Mouse (Mus musculus): ENCODE results near the gene Xlr4b.
"Not testable (repeated sequence)": the region's sequence is repeated elsewhere in the genome, so short reads cannot be mapped to it uniquely, and the experiment has no call there.

Xlr4b gene

DNA sequence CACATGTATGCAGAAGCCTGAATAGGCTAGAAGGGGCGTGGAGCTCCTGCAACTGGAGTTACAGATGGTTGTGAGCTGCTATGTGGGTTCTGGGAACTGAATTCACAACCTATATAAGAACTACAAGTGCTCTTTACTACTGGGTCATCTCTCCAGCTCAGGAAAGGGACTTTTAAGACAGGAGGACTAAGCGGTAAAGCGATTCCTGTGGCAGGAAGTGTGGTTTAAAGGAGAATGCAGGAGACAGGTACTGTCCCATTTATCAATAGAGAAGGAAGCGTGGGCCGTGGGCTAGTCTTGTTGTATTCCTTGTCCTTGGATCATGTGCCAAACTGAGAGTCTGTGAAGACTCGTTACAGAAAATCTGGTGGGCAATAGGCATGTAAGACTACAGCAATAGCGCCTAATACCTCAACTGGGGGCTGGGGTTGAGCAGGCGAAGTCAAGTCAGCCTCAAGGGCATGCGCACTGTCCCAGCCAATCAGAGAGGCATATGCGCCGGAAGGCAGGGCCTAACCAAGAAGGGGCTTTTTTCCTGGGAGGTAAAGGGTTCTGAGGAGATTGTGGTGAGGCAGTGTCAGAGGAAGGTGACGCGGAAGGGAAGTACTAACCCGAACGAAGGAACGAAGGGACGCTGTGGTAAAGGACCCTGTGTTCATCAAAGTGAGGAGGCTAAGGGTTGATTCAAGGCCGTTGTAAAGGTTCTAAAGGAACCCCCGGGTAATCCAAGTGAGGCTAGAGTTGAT is at the start of gene Xlr4b:
TSS of gene Xlr4b (plus strand) at position 515 of the 746 bp plus-strand sequence.
- DNase-seq, result not testable (repeated sequence)

DNA sequence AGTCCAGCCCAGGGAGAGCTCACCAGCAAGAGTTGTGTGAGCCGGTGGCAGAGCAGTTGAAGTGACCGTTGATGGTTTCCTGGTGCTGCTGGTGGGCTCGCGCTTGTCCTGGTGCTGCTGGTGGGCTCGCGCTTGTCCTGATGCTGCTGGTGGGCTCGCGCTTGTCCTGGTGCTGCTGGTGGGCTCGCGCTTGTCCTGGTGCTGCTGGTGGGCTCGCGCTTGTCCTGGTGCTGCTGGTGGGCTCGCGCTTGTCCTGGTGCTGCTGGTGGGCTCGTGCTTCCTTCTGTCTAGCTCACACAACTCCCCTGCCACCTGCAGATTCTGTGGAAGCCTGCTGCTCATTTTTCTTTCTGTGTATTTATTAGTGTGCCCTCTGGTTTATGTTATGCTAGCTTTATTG is 37.2 kb upstream of the Xlr4b start, which contains the start of gene Spin2d:
TSS of gene Spin2d (minus strand) at position 101 of the 400 bp plus-strand sequence.
- not testable (repeated sequence) for DNase-seq

DNA sequence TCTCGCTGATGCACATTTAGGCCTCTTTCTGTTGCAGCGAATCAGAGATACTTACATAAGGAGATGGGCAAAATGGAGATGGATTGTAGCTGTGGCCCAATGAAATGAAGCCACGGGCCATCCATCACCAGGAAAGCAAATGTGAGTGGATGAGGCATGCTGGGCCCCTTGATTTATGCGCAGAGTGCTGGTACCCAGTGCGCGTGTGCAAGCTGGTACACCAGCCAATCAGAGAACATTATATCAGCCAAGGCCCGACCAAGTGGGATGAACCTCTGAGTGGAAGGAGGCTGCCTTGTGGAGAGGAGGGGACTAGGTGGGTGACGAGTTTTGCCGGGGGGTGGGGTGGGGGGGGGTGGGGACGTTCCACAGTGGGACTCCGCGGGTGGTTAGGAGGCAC is 22.2 kb upstream of the Xlr4b start, which contains the start of gene Xlr3b:
TSS of gene Xlr3b (plus strand) at position 274 of the 400 bp plus-strand sequence.
- DNase-seq, result peak; percentile 97

DNA sequence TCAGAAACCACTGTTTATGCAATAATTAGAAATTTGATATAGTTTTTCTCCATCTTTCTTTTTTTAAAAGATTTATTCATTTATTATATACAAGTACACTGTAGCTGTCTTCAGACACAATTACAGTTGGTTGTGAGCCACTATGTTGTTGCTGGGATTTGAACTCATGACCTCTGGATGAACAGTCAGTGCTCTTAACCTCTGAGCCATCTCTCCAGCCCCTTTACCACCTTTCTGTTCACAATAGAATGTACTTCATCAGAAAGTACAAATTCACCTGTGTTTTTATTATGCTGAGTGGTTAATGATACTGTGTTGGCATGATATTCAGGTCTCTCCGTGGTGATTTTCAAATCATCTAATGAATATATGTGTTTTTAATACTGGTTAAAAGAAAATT is 11.2 kb downstream of the Xlr4b start:
- DNase-seq, result no peak

DNA sequence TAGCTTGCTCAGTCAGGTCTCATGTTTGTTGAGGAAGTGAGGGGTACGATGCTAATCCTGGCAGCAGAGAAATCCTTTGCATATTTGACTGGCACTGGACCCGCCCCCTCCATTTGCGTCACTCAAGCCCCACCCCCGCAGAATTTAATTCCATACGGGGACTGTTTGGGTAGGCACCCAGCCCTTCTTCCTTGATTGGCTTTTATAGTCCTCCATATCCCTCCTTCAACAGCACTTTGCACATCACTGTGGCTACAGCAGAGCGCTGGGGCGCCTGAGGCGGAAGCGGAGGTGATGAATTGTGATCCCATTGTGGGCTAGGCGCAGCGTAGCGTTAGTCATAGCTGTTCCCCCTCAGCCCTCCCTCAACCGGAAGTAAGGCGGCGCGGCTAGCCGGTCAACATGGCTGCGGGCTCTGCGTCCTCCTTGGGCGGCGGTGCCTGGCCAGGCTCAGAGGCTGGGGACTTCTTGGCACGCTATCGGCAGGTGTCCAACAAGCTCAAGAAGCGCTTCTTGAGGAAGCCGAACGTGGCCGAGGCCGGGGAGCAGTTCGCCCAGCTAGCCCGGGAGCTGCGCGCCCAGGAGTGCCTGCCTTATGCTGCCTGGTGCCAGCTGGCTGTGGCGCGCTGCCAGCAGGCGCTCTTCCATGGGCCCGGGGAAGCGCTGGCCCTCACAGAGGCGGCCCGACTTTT is 13.9 kb downstream of the Xlr4b start, which contains the start of gene F8a:
TSS of gene F8a (plus strand) at position 378 of the 692 bp plus-strand sequence.
- peak; percentile 99 for DNase-seq

DNA sequence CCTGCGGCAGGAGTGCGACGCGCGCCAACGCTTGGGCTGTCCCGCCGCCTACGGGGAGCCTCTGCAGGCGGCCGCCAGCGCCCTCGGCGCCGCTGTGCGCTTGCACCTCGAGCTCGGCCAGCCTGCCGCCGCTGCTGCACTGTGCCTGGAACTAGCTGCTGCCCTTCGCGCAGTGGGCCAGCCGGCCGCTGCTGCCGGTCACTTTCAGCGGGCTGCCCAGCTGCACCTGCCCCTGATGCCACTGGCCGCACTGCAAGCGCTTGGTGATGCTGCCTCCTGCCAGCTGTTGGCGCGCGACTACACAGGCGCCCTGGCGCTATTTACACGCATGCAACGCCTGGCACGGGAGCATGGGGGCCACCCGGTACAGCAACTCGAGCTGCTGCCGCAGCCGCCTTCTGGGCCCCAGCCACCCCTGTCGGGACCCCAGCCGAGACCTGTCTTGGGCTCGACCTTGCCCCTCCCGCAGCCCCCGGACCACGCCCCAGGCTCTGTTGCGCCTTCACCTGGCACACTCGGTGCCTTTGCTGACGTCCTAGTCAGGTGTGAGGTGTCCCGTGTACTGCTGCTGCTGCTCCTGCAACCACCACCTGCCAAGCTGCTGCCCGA is 14.6 kb downstream of the Xlr4b start:
- DNase-seq, result peak; percentile 95

DNA sequence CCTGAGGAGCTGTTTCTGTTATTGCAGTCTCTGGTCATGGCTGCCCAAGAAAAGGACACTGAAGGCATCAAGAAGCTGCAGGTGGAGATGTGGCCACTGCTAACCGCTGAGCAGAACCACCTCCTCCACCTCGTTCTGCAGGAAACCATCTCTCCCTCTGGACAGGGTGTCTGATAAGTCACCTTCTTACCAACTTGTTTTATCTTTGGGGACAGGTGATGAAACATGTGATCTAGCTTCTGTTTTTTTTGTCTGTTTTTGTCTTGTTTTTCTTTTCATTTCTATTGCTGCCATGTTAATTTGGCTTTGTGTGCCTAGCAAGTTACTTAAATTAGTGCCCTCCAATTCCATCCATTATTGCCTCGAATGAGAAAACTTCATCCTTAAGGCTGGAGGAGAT is 15.2 kb downstream of the Xlr4b start:
- DNase-seq, result no peak

DNA sequence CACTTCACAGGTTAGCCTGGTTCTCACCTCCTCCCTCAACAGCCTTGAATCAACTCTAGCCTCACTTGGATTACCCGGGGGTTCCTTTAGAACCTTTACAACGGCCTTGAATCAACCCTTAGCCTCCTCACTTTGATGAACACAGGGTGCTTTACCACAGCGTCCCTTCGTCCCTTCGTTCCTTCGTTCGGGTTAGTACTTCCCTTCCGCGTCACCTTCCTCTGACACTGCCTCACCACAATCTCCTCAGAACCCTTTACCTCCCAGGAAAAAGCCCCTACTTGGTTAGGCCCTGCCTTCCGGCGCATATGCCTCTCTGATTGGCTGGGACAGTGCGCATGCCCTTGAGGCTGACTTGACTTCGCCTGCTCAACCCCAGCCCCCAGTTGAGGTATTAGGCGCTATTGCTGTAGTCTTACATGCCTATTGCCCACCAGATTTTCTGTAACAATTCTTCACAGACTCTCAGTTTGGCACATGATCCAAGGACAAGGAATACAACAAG is 28.7 kb downstream of the Xlr4b start, which contains the start of gene Xlr4c:
TSS of gene Xlr4c (minus strand) at position 310 of the 505 bp plus-strand sequence.
- DNase-seq, result not testable (repeated sequence)

DNA sequence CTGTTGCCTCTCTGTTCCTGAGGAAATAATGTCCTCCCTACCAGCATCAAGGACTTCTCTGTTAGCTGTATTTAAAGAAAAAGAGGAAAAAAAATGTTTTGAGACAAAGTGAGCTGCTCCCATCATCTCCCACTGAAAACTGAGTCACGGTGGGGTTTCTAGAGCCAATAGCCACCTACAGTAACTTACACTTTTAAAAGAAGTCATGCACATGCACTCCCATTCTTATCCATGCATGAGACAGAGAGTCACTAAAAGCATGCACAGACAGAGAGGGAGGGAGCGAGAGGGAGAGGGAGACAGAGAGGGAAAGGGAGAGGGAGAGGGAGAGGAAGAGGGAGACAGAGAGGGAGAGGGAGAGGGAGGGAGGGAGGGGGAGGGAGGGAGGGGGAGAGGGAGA is 48.3 kb downstream of the Xlr4b start:
- DNase-seq, result not testable (repeated sequence)

DNA sequence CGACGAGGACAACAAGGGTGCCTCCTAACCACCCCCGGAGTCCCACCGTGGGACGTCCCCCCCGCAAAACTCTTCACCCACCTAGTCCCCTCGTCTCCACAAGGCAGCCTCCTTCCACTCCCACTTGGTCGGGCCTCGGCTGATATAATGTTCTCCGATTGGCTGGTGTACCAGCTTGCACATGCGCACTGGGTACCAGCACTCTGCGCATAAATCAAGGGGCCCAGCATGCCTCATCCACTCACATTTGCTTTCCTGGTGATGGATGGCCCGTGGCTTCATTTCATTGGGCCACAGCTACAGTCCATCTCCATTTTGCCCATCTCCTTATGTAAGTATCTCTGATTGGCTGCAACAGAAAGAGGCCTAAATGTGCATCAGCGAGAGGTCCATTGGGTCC is 51.1 kb downstream of the Xlr4b start, which contains the start of gene Xlr3c:
TSS of gene Xlr3c (minus strand) at position 121 of the 400 bp plus-strand sequence.
- not testable (repeated sequence) for DNase-seq
